Mouse (Mus musculus): ENCODE results near the gene Guf1. TPM values are rescaled to one million over a fixed set of nuclear protein-coding genes. Genes with fewer than 3 reads are reported as not detected.
A peak's percentile ranks its signal among the peaks of the same experiment; 100 is the strongest.

Gene Guf1
- polyA plus RNA-seq (2016; fragmentation: Nextera tagmentation; extraction: Ambion mirVana) = 45.0 and 47.9 TPM in 2 replicates

GRCm38 (mm10) chr5:69556628-69557403 is at the start of gene Guf1:
Guf1 (plus strand) TSS chr5:69556923.
- WGBS = under 1% methylated on average over 72 of the region's 72 CpGs
- peak within 1 kb of the TSS; percentile 98 for H3K27ac ChIP-seq (replicated peaks)

GRCm38 (mm10) chr5:69507045-69507444 is 49.7 kb upstream of the Guf1 start:
- DNase-seq (ENCODE audit: low spot score) = no peak
- H3K4me1 ChIP-seq = no peaks in the 10 kb centered on the region
- 91% methylated on average over 3 of the region's 3 CpGs for WGBS
- no peaks in the 10 kb centered on the region for H3K36me3 ChIP-seq
- H3K27ac ChIP-seq (replicated peaks) = no peak overlapping the region
- H3K4me3 ChIP-seq = no peak overlapping the region
- H3K9me3 ChIP-seq (replicated peaks) = no peaks in the 10 kb centered on the region
- H3K27me3 ChIP-seq (ENCODE audit: low read depth, poor library complexity, severe bottlenecking) = no peaks in the 10 kb centered on the region

More at GRCm38 (mm10) chr5:69556628-69557403, at the start of gene Guf1:
- no peaks in the 10 kb centered on the region for H3K27me3 ChIP-seq (ENCODE audit: low read depth, poor library complexity, severe bottlenecking)
- H3K9me3 ChIP-seq (replicated peaks) = no peaks in the 10 kb centered on the region
- H3K36me3 ChIP-seq = peaks cover 31% of the 10 kb centered on the region
- peaks cover 10% of the 10 kb centered on the region for H3K4me1 ChIP-seq
- peak; percentile 96 for DNase-seq (ENCODE audit: low spot score)
- H3K4me3 ChIP-seq = peak within 1 kb of the TSS; percentile 92

DNA sequence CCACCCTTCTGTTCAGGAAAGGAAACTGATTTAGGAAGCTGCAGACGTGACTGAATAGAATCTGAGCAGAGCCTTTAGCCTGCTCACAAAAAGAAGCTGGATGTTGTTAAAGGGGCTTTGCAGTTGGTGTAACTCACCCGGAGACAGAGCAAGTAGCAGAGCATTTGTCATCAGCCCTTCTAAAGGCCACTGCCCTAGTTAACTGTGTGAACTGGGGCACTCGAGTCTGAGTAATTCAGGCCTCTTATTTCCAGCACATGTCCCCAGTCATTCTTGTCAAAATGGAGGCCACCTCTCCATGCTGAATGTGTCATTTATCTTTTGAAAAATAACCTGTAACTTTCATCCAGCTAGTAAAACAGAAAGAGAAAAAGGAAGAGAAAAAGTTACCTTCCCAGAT is 45.1 kb upstream of the Guf1 start:
- 66% methylated on average over 3 of the region's 3 CpGs for WGBS
- Histone ChIP-seq H3K27me3 (ENCODE audit: low read depth, poor library complexity, severe bottlenecking) (no peaks in the 10 kb centered on the region), H3K4me3 (no peak overlapping the region), H3K4me1 (no peaks in the 10 kb centered on the region), H3K27ac (replicated peaks) (no peak overlapping the region), H3K9me3 (replicated peaks) (no peaks in the 10 kb centered on the region), H3K36me3 (no peaks in the 10 kb centered on the region)
- no peak for DNase-seq (ENCODE audit: low spot score)

DNA sequence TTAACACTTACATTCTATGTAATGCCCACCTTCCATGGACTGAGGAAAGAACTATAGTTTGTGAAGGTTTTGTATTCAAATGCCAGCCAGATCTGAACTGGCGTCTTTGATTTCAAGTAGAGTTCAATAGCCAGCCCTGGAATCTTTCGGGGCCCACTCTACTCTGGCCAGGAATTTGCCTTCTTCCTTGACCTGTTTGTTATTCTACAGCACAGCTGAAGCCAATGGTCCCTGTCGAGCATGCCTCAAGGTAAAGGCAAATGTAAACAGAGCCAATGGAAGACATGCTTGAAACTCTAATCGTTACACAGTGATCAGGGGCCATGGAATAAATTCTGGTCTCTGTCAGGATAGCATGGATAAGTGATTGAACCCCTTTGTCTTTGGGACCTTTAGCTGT is 44.5 kb upstream of the Guf1 start:
- no peaks in the 10 kb centered on the region for H3K36me3 ChIP-seq
- DNase-seq (ENCODE audit: low spot score) = no peak
- H3K27ac ChIP-seq (replicated peaks) = no peak overlapping the region
- H3K27me3 ChIP-seq (ENCODE audit: low read depth, poor library complexity, severe bottlenecking) = no peaks in the 10 kb centered on the region
- no peak overlapping the region for H3K4me3 ChIP-seq
- WGBS = 68% methylated on average over 4 of the region's 4 CpGs
- H3K4me1 ChIP-seq = no peaks in the 10 kb centered on the region
- no peaks in the 10 kb centered on the region for H3K9me3 ChIP-seq (replicated peaks)

- Histone ChIP-seq H3K4me3 (no peak overlapping the region), H3K36me3 (no peaks in the 10 kb centered on the region), H3K27ac (replicated peaks) (no peak overlapping the region), H3K9me3 (replicated peaks) (no peaks in the 10 kb centered on the region), H3K27me3 (ENCODE audit: low read depth, poor library complexity, severe bottlenecking) (no peaks in the 10 kb centered on the region), H3K4me1 (no peaks in the 10 kb centered on the region)
- peak; percentile 45 for DNase-seq (ENCODE audit: low spot score)
- 44% methylated on average over 7 of the region's 7 CpGs for WGBS
Measured at GRCm38 (mm10) chr5:69520661-69521278, 36.0 kb upstream of the Guf1 start.

DNA sequence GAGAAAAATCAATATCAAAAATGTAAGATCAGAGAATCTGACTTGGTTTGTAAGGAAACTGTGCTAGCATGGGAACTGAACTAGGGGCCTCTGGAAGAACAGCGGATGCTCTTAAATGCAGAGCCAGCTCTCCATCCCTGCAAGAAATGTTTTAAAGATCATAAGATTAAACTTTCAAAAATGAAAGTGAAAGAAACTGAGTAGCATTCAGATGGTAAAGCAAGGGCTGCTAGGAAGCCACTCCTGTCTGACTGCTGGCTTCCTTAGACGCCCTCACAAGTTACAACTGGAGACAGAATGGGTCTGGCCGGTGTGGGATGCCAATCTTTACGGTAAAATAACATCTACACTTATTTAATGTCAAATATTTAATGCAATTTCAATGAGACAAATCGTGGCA is 34.7 kb upstream of the Guf1 start:
- no peak overlapping the region for H3K27ac ChIP-seq (replicated peaks)
- H3K36me3 ChIP-seq = no peaks in the 10 kb centered on the region
- H3K9me3 ChIP-seq (replicated peaks) = no peaks in the 10 kb centered on the region
- H3K4me3 ChIP-seq = no peak overlapping the region
- no peak for DNase-seq (ENCODE audit: low spot score)
- H3K4me1 ChIP-seq = no peaks in the 10 kb centered on the region
- no peaks in the 10 kb centered on the region for H3K27me3 ChIP-seq (ENCODE audit: low read depth, poor library complexity, severe bottlenecking)
- WGBS = 80% methylated on average over 5 of the region's 5 CpGs

DNA sequence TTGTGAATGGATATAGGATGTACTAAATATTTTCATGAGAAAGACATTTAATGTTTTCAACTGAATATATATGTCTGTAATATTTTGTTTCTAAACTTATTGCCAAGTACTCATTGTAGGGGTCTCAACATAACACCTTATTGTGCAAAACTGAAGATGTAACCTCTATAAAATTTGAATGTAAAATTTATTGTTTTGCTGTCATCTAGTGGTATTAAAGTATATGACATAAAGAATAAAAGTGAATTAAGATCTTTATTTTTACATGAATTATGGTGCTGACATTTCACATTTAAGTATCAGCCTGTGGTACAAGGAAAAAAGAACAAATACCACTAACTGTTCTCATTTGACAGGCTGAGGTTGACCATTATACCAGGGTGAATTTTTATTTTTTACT is 32.8 kb upstream of the Guf1 start:
- DNase-seq (ENCODE audit: low spot score) = no peak
- Histone ChIP-seq H3K9me3 (replicated peaks) (no peaks in the 10 kb centered on the region), H3K4me1 (no peaks in the 10 kb centered on the region), H3K4me3 (no peak overlapping the region), H3K27me3 (ENCODE audit: low read depth, poor library complexity, severe bottlenecking) (no peaks in the 10 kb centered on the region), H3K36me3 (no peaks in the 10 kb centered on the region), H3K27ac (replicated peaks) (no peak overlapping the region)

GRCm38 (mm10) chr5:69541680-69542079 is 15.0 kb upstream of the Guf1 start:
- WGBS = 82% methylated on average over 1 of the region's 1 CpGs
- H3K36me3 ChIP-seq = no peaks in the 10 kb centered on the region
- H3K4me3 ChIP-seq = no peak overlapping the region
- H3K27ac ChIP-seq (replicated peaks) = no peak overlapping the region
- H3K4me1 ChIP-seq = no peaks in the 10 kb centered on the region
- DNase-seq (ENCODE audit: low spot score) = no peak
- H3K9me3 ChIP-seq (replicated peaks) = no peaks in the 10 kb centered on the region
- no peaks in the 10 kb centered on the region for H3K27me3 ChIP-seq (ENCODE audit: low read depth, poor library complexity, severe bottlenecking)

DNA sequence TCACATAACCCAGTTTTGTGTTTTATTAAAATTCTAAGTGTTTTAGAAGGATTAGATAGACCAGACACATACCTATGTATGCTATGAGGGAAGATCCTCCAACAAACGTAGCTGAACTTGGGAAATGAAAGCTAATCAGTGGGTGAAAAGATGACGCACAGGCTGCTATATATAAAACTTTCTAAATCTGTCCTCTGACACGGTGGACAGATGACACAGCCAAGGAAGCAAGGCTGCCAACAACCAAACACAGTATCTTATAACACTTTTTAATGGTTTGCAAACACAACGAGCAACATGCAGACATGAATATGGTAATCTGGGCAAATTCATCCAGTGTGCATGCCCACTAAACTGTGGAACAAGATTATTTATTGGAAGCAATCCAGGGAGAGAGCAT is 14.2 kb upstream of the Guf1 start, which contains the start of gene Yipf7:
Yipf7 (minus strand) TSS at position 160 of the 400 bp plus-strand sequence.
- no peak for DNase-seq (ENCODE audit: low spot score)
- Histone ChIP-seq H3K4me3 (no peak within 1 kb of the TSS), H3K27ac (replicated peaks) (no peak within 1 kb of the TSS), H3K9me3 (replicated peaks) (no peaks in the 10 kb centered on the region), H3K4me1 (no peaks in the 10 kb centered on the region), H3K27me3 (ENCODE audit: low read depth, poor library complexity, severe bottlenecking) (no peaks in the 10 kb centered on the region), H3K36me3 (no peaks in the 10 kb centered on the region)
- WGBS = 76% methylated on average over 4 of the region's 4 CpGs

DNA sequence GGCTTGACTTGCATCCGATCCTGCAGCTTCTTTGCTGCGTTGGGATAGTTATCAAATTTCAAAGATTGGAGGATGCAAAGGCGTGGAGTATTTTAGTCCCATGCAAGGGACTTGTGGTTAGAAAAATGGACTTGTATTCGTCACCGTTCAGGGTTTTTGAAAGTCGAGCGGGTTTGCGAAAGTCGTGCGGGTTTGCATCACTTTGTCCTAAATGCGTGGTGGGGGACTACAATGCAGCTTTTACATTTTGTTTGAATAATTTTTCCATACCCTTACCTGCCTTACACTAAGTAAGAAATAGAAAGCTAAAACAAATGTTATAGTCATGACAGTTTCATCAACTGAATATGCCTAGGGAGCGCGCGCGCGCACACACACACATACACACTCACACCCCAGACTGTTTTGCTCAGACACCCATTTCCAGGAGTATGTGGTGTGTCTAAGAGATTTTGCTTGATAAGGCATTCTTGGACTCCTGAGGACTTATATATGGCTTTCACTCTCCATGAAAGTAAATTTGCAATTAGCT is 747 bp downstream of the Guf1 start:
- Histone ChIP-seq H3K9me3 (replicated peaks) (no peaks in the 10 kb centered on the region), H3K27me3 (ENCODE audit: low read depth, poor library complexity, severe bottlenecking) (no peaks in the 10 kb centered on the region), H3K36me3 (peaks cover 36% of the 10 kb centered on the region), H3K4me1 (peaks cover 10% of the 10 kb centered on the region), H3K4me3 (peak overlapping the region; percentile 92), H3K27ac (replicated peaks) (peak overlapping the region; percentile 98)
- DNase-seq (ENCODE audit: low spot score) = no peak
- 14% methylated on average over 16 of the region's 16 CpGs for WGBS

DNA sequence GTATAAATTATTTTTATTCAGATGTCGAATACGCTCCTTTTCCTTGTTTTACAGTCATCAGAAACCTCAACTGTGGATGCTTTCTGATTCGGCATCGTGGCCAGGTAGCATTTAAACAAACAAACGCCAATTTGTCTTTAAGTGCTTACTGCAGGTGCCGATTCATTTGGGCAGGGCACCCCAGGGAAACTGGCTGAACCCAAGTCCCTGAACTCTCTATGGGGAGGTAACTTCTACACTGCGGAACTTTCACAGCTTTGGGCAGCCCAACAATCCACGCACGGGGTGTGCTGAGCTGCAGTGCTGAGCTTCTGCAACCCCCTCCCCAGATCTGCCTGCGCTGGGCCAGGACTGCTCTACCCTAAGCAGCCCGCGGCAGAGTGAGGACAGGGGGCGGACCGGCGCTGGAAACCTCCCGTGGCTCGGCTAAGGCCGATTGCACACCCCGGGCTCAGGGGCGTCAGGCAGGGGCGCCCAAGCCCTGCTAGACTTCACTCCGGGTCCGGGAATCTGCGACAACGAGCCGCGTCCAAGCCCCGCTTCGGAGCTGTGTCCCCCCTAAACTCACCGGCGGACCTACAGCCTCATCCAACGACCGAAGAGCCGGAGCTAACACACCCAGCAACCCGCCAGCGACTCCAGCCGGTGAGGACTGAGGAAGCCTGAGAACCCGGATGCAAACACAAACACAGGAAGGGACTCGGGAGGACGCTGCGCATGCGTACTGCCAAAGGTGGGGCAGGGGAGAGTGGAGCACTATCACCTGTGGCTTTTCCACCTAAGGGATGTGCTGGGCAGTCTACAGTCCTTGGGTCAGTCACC is 35.1 kb downstream of the Guf1 start, which contains the start of gene Gnpda2:
Gnpda2 (minus strand) TSS at position 701 of the 822 bp plus-strand sequence.
- Histone ChIP-seq H3K27me3 (ENCODE audit: low read depth, poor library complexity, severe bottlenecking) (no peaks in the 10 kb centered on the region), H3K27ac (replicated peaks) (peak within 1 kb of the TSS; percentile 92), H3K4me3 (peak within 1 kb of the TSS; percentile 75), H3K36me3 (peaks cover 12% of the 10 kb centered on the region), H3K4me1 (peaks cover 8% of the 10 kb centered on the region), H3K9me3 (replicated peaks) (no peaks in the 10 kb centered on the region)
- DNase-seq (ENCODE audit: low spot score) = peak; percentile 90
- WGBS = 5% methylated on average over 42 of the region's 42 CpGs

- no peak for DNase-seq (ENCODE audit: low spot score)
- no peaks in the 10 kb centered on the region for H3K27me3 ChIP-seq (ENCODE audit: low read depth, poor library complexity, severe bottlenecking)
- no peak overlapping the region for H3K27ac ChIP-seq (replicated peaks)
- H3K4me1 ChIP-seq = no peaks in the 10 kb centered on the region
- no peak overlapping the region for H3K4me3 ChIP-seq
- H3K9me3 ChIP-seq (replicated peaks) = no peaks in the 10 kb centered on the region
- no peaks in the 10 kb centered on the region for H3K36me3 ChIP-seq
Measured at GRCm38 (mm10) chr5:69601027-69601426, 44.3 kb downstream of the Guf1 start.

Measured in midbrain, embryonic 10.5 days (tissue).